Mouse (Mus musculus) neural tube, embryonic 13.5 days (tissue): ENCODE measurements around the gene Gm9837. TPM values are rescaled to one million over a fixed set of nuclear protein-coding genes. Genes with fewer than 3 reads are reported as not detected.

Source experiments
- ATAC-seq: fragments of 200-750 bp; cut with Nextera tagmentation; 2 replicates; pipeline ENCODE4 v1.8.0; 2017; ENCODE audit warnings: low read depth, mild to moderate bottlenecking, moderate TSS enrichment, moderate library complexity
- H3K27ac ChIP-seq: fragments of 300-500 bp; sonication (generic); replicated peaks from 2 replicates; pipeline ENCODE4 v1.5.1; 2015; ENCODE audit warnings: moderate library complexity, mild to moderate bottlenecking, inconsistent platforms
- H3K27me3 ChIP-seq: fragments of 300-500 bp; sonication (generic); 2 replicates; pipeline ENCODE4 v1.6.1; 2015; ENCODE audit warnings: mild to moderate bottlenecking, inconsistent platforms
- H3K36me3 ChIP-seq: fragments of 300-500 bp; sonication (generic); 2 replicates; pipeline ENCODE4 v1.6.1; 2015; ENCODE audit warnings: mild to moderate bottlenecking, inconsistent platforms
- H3K4me1 ChIP-seq: fragments of 300-500 bp; sonication (generic); replicated peaks from 2 replicates; pipeline ENCODE4 v1.6.1; 2015; ENCODE audit warnings: inconsistent platforms
- H3K4me2 ChIP-seq: fragments of 300-500 bp; sonication (generic); 2 replicates; pipeline ENCODE4 v1.6.1; 2015; ENCODE audit warnings: inconsistent platforms, mild to moderate bottlenecking, moderate library complexity
- H3K4me3 ChIP-seq: fragments of 300-500 bp; sonication (generic); 2 replicates; pipeline ENCODE4 v1.5.1; 2015; ENCODE audit warnings: mild to moderate bottlenecking, inconsistent platforms
- H3K9ac ChIP-seq: fragments of 300-500 bp; sonication (generic); 2 replicates; pipeline ENCODE4 v1.6.1; 2015; ENCODE audit warnings: moderate library complexity, mild to moderate bottlenecking, inconsistent platforms
- H3K9me3 ChIP-seq: fragments of 300-500 bp; sonication (generic); 2 replicates; pipeline ENCODE4 v1.6.1; 2016; ENCODE audit warnings: inconsistent platforms
- WGBS: fragments of 180-500 bp; shearing (Covaris S2); methylation state at CpG from one replicate; pipeline ENCODE4 v1.1.7; 2015; 5-methylcytosine and 5-hydroxymethylcytosine counted together
- polyA plus RNA-seq: library from polyadenylated mRNA; unstranded; fragments of >200 nt; fragmentation: Nextera tagmentation; extraction: Ambion mirVana; gene quantifications from 2 replicates; pipeline ENCODE4 v1.2.1, GENCODE M21; 2015

Gene Gm9837
- polyA plus RNA-seq, 1 experiment from 2014 or later, result not detected

GRCm38 (mm10) chr11:53447996-53448395 lies 22.3 kb downstream of the Gm9837 start:
- ATAC-seq, result no peak
- Histone ChIP-seq H3K9ac (no peak overlapping the region), H3K4me1 (no peaks in the 10 kb centered on the region), H3K27me3 (0 out of 2 replicates have a peak, but pooled peaks cover 5% of the 10 kb centered on the region), H3K4me3 (no peak overlapping the region), H3K36me3 (no peaks in the 10 kb centered on the region), H3K4me2 (no peak overlapping the region), H3K9me3 (no peaks in the 10 kb centered on the region), H3K27ac (no peak overlapping the region)
- 87% methylated on average over 8 of the region's 8 CpGs for WGBS

GRCm38 (mm10) chr11:53446183-53446582 lies 24.1 kb downstream of the Gm9837 start:
- Histone ChIP-seq H3K4me3 (no peak overlapping the region), H3K36me3 (no peaks in the 10 kb centered on the region), H3K27me3 (no peaks in the 10 kb centered on the region), H3K9ac (no peak overlapping the region), H3K27ac (no peak overlapping the region), H3K4me2 (no peak overlapping the region), H3K9me3 (no peaks in the 10 kb centered on the region), H3K4me1 (no peaks in the 10 kb centered on the region)
- 90% methylated on average over 13 of the region's 13 CpGs for WGBS
- ATAC-seq, result no peak

GRCm38 (mm10) chr11:53445562-53445961 lies 24.7 kb downstream of the Gm9837 start:
- no peak overlapping the region for H3K27ac ChIP-seq
- WGBS, result 66% methylated on average over 13 of the region's 13 CpGs
- ATAC-seq, result no peak

GRCm38 (mm10) chr11:53443861-53444260 lies 26.4 kb downstream of the Gm9837 start:
- H3K36me3 ChIP-seq, result no peaks in the 10 kb centered on the region
- no peak overlapping the region for H3K4me3 ChIP-seq
- H3K9me3 ChIP-seq, result no peaks in the 10 kb centered on the region
- H3K27me3 ChIP-seq, result no peaks in the 10 kb centered on the region
- no peak overlapping the region for H3K9ac ChIP-seq
- H3K27ac ChIP-seq, result no peak overlapping the region
- H3K4me2 ChIP-seq, result no peak overlapping the region
- WGBS, result 40% methylated on average over 6 of the region's 6 CpGs
- no peak for ATAC-seq
- H3K4me1 ChIP-seq, result no peaks in the 10 kb centered on the region

More at GRCm38 (mm10) chr11:53445562-53445961, 24.7 kb downstream of the Gm9837 start:
- no peaks in the 10 kb centered on the region for H3K27me3 ChIP-seq
- no peaks in the 10 kb centered on the region for H3K4me1 ChIP-seq
- no peaks in the 10 kb centered on the region for H3K36me3 ChIP-seq
- no peaks in the 10 kb centered on the region for H3K9me3 ChIP-seq
- no peak overlapping the region for H3K4me2 ChIP-seq
- H3K9ac ChIP-seq, result no peak overlapping the region
- H3K4me3 ChIP-seq, result no peak overlapping the region

GRCm38 (mm10) chr11:53441921-53442320 lies 28.4 kb downstream of the Gm9837 start:
- H3K27me3 ChIP-seq, result no peaks in the 10 kb centered on the region
- H3K4me3 ChIP-seq, result no peak overlapping the region
- no peaks in the 10 kb centered on the region for H3K4me1 ChIP-seq
- WGBS, result 60% methylated on average over 12 of the region's 12 CpGs
- H3K9me3 ChIP-seq, result no peaks in the 10 kb centered on the region
- no peak overlapping the region for H3K27ac ChIP-seq
- no peaks in the 10 kb centered on the region for H3K36me3 ChIP-seq
- no peak overlapping the region for H3K4me2 ChIP-seq
- ATAC-seq, result no peak
- no peak overlapping the region for H3K9ac ChIP-seq

- no peak overlapping the region for H3K9ac ChIP-seq
- no peaks in the 10 kb centered on the region for H3K36me3 ChIP-seq
- no peak overlapping the region for H3K4me2 ChIP-seq
- H3K4me1 ChIP-seq, result peaks cover 5% of the 10 kb centered on the region
- no peaks in the 10 kb centered on the region for H3K9me3 ChIP-seq
- ATAC-seq, result no peak
- WGBS, result 90% methylated on average over 6 of the region's 6 CpGs
- H3K27me3 ChIP-seq, result no peaks in the 10 kb centered on the region
- H3K4me3 ChIP-seq, result no peak overlapping the region
- H3K27ac ChIP-seq, result no peak overlapping the region
These were observed 33.9 kb downstream of the Gm9837 start for GRCm38 (mm10) chr11:53436338-53436737.

- peaks cover 7% of the 10 kb centered on the region for H3K4me1 ChIP-seq
- H3K36me3 ChIP-seq, result no peaks in the 10 kb centered on the region
- H3K4me2 ChIP-seq, result no peak overlapping the region
- no peak overlapping the region for H3K4me3 ChIP-seq
- H3K9me3 ChIP-seq, result no peaks in the 10 kb centered on the region
- WGBS, result 82% methylated on average over 8 of the region's 8 CpGs
- no peaks in the 10 kb centered on the region for H3K27me3 ChIP-seq
- no peak for ATAC-seq
- H3K9ac ChIP-seq, result no peak overlapping the region
- no peak overlapping the region for H3K27ac ChIP-seq
These were observed 34.8 kb downstream of the Gm9837 start for GRCm38 (mm10) chr11:53435504-53435903.

GRCm38 (mm10) chr11:53433057-53433456 lies 37.2 kb downstream of the Gm9837 start:
- Histone ChIP-seq H3K4me2 (no peak overlapping the region), H3K9me3 (no peaks in the 10 kb centered on the region), H3K27me3 (no peaks in the 10 kb centered on the region), H3K4me3 (no peak overlapping the region), H3K27ac (no peak overlapping the region), H3K4me1 (peaks cover 19% of the 10 kb centered on the region), H3K36me3 (peaks cover 9% of the 10 kb centered on the region), H3K9ac (no peak overlapping the region)
- WGBS, result 71% methylated on average over 6 of the region's 6 CpGs
- no peak for ATAC-seq

GRCm38 (mm10) chr11:53431347-53432056 lies 38.8 kb downstream of the Gm9837 start:
- WGBS, result 13% methylated on average over 9 of the region's 9 CpGs
- peak overlapping the region; percentile 58 for H3K9ac ChIP-seq
- ATAC-seq, result peak; percentile 69; the same call in 1 of the 2 replicates
- peak overlapping the region; percentile 92 for H3K4me2 ChIP-seq
- no peaks in the 10 kb centered on the region for H3K27me3 ChIP-seq
- peak overlapping the region; percentile 86 for H3K27ac ChIP-seq
- H3K9me3 ChIP-seq, result no peaks in the 10 kb centered on the region
- H3K4me1 ChIP-seq, result peaks cover 19% of the 10 kb centered on the region
- peak overlapping the region; percentile 87 for H3K4me3 ChIP-seq
- H3K36me3 ChIP-seq, result peaks cover 17% of the 10 kb centered on the region

- peak within 1 kb of the TSS; percentile 92 for H3K4me2 ChIP-seq
- ATAC-seq, result peak; percentile 97
These were observed 39.5 kb downstream of the Gm9837 start, which contains the start of the genes Uqcrq and Gdf9 for GRCm38 (mm10) chr11:53430670-53431346. TSS of gene Uqcrq (minus strand) at chr11:53430831. TSS of gene Gdf9 (plus strand) at chr11:53431023.

GRCm38 (mm10) chr11:53430300-53430669 lies 40.0 kb downstream of the Gm9837 start:
- Histone ChIP-seq H3K27me3 (no peaks in the 10 kb centered on the region), H3K4me2 (peak overlapping the region; percentile 92), H3K9me3 (no peaks in the 10 kb centered on the region), H3K9ac (peak overlapping the region; percentile 93), H3K36me3 (peaks cover 17% of the 10 kb centered on the region), H3K4me3 (peak overlapping the region; percentile 87), H3K27ac (peak overlapping the region; percentile 86), H3K4me1 (peaks cover 19% of the 10 kb centered on the region)
- under 1% methylated on average over 34 of the region's 34 CpGs for WGBS
- peak; percentile 57; the same call in 1 of the 2 replicates for ATAC-seq

More at GRCm38 (mm10) chr11:53430670-53431346, 39.5 kb downstream of the Gm9837 start, which contains the start of the genes Uqcrq and Gdf9:
- peak within 1 kb of the TSS; percentile 86 for H3K27ac ChIP-seq
- WGBS, result under 1% methylated on average over 44 of the region's 44 CpGs
- H3K36me3 ChIP-seq, result peaks cover 17% of the 10 kb centered on the region
- peak within 1 kb of the TSS; percentile 87 for H3K4me3 ChIP-seq
- H3K27me3 ChIP-seq, result no peaks in the 10 kb centered on the region
- peaks cover 19% of the 10 kb centered on the region for H3K4me1 ChIP-seq
- H3K9me3 ChIP-seq, result no peaks in the 10 kb centered on the region
- peak within 1 kb of the TSS; percentile 93 for H3K9ac ChIP-seq

- H3K4me3 ChIP-seq, result peak overlapping the region; percentile 87
- H3K27ac ChIP-seq, result no peak overlapping the region
- peaks cover 19% of the 10 kb centered on the region for H3K4me1 ChIP-seq
- H3K27me3 ChIP-seq, result no peaks in the 10 kb centered on the region
- H3K9ac ChIP-seq, result no peak overlapping the region
- H3K4me2 ChIP-seq, result peak overlapping the region; percentile 92
- H3K36me3 ChIP-seq, result peaks cover 17% of the 10 kb centered on the region
- no peaks in the 10 kb centered on the region for H3K9me3 ChIP-seq
- no peak for ATAC-seq
These were observed 41.1 kb downstream of the Gm9837 start for GRCm38 (mm10) chr11:53429182-53429581.
